Mouse (Mus musculus) adrenal gland, adult 2 months (tissue): ENCODE measurements at regions not wholly inside any gene's neighbourhood (a gene's known extent, or its start where the extent isn't known, plus 50 kb on each side); places are given as distances from the start of the nearest gene placed in this dataset.

Experiments
- DNase-seq: peaks from one replicate; pipeline ENCODE4 v3.0.0; 2021

DNA sequence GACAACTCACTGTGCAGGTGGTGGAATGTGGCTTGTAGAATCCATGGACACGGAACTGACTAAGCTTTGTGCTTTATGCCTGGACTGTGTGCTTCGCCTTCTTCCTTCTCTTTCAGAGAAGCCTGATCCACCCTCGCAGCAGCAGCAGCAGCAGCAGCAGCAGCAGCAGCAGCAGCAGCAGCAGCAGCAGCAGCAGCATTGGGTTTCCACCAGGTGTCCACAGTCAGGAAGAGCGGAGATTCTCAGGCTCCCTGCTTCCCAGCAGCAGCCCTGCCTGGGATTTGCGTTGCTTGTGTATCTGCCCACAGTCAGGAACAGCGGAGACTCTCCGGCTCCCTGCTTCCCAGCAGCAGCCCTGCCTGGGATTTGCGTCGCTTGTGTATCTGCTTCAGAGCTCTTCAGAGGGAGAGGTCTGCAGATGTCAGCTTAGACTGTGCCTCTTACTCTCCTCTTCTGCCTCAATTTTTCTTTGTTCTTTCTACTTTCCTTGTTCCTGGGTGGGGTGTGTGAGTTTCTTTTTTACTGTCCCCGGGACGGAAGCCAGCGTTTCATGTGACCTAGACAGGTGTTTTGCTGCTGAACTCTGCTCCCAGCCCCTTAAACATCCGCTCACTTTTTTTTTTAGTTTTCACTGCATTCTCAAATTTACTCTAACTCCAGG lies 168.1 kb upstream of the Olig3 start:
- DNase-seq, result no peak

DNA sequence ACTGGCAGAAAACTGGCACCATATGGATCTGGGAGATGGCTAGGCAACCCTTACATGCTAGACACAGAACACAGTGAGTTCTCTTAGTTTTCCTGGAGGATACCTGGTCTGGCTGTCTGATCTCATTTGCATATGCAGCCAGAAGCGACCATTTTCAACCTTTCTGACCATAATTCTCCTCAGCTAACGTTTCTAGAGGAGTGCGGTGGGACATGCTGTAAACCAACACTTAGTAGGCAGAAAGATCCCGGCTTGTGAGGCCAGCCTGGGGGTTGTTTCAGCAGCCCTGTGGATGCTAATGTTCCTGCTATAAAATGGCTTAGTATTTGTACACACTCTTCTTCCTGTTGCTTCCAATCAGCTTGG lies 168.6 kb upstream of the Olig3 start:
- no peak for DNase-seq

- DNase-seq, result no peak
Observed at GRCm38 (mm10) chr10:19187084-19187615, 169.2 kb upstream of the Olig3 start.

GRCm38 (mm10) chr10:19185790-19186581 lies 170.3 kb upstream of the Olig3 start:
- DNase-seq, result peak; percentile 33

- DNase-seq, result no peak
Observed at GRCm38 (mm10) chr10:19184886-19185285, 169.4 kb upstream of the Tnfaip3 start.

GRCm38 (mm10) chr10:19177895-19178294 lies 162.4 kb upstream of the Tnfaip3 start:
- no peak for DNase-seq

- no peak for DNase-seq
Observed at GRCm38 (mm10) chr10:19177414-19177813, 162.0 kb upstream of the Tnfaip3 start.

DNA sequence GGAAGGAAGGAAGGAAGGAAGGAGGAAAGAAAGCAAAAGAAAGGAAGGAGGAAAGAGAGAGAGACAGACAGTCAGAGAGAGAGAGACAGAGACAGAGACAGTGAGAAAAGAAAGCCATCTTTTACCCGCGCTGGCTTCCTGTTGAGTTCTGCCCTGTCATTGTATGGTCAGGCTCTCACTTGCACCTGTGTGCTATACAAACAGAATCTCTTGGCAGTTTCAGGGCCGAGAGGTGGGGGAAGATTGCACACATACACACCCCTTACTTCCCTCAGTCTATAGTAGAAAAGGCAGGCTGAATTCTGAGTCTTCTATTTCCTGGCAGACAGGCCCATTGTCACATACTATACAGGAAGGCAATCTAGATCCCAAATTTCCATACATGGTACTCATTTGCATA lies 160.8 kb upstream of the Tnfaip3 start:
- DNase-seq, result no peak

DNA sequence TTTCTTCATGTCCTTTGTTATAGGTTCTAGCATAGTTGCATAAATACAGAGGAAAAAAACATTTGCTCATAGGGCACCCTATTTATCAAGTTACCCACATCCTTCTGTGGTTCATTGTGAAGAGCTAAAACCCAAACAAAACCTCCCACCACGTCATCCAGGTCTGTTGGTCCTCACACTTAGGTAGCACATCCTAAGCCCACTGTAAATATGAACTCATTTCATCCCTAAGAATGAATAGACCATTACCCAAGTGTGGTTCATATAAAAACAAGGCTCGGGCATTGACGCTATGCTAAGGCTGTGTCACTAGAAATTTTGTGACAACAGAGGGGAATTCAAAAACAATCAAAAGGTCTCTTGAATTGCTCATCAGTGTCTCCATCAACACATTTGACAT lies 156.4 kb upstream of the Tnfaip3 start:
- DNase-seq, result no peak

DNA sequence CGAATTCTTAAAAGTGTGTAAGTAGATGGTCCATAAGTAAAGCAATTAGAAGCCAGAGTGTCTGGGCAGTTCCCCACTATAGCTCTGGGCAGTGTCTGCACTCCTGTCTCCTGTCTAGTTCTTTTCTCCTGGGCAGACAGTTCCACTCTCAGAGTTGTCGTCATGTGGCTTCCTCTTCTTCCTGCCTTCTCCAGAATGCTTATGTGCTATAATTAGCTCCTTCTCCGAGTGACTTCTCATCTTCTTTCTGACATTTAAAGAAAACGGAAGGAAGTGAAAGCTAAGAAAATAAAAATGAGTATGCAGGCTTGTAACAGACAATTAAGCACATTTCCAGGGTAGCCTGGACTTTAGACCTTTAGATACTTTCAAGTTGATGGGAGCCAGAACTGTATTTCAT lies 155.1 kb upstream of the Tnfaip3 start:
- no peak for DNase-seq

- DNase-seq, result no peak
Observed at GRCm38 (mm10) chr10:19169272-19169671, 153.8 kb upstream of the Tnfaip3 start.

DNA sequence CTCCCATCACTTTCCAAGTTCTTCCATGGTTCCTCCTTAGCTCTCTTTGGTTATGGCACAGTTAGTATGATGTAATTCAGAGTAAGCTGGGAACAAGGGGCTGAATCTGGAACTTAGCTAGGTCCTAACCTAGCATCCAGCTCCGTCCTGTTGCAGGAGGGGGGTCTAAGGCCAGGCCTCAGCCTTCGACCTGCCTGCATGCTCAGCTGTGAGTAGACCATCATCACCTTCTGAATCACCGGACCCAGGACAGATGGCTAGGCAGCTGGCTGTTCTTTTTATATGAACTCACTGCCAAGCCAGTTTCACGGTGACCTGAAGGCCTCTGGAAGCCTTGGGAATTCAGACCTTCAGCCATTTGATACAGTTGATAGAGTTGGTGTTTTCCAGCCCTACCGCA lies 152.9 kb upstream of the Tnfaip3 start:
- DNase-seq, result no peak

DNA sequence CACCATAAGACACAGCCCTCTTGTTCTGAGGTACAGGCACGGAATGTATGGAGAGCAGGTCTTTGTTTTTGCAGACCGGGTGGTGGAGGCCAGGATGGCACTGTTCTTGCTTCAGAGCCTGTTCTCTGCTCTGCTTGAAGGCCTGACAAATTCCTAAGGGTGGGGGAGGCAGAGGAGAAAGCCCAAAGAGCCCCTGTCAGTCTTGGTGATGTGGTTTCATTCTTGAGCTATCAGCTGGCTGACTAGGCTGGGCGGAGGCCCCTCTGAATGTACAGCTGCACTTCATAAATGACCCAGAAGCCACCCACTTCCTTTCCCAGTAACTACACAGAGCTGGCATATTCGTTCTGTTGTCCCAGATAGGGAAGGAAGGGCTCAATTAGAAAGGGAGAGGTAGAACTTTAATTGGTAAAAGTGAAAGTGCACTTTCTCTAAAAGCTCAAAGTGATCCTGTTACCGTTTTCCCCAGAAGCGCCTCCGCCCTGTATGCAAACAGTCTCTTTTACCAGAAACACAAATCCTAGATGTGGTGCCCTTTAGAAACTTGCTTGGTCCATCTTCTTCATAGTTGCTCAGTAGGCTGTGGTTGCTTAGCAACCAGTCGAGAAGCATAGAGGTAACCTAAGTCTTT lies 152.3 kb upstream of the Tnfaip3 start:
- DNase-seq, result no peak

GRCm38 (mm10) chr10:19167101-19167500 lies 151.6 kb upstream of the Tnfaip3 start:
- DNase-seq, result no peak

- DNase-seq, result no peak
Observed at GRCm38 (mm10) chr10:19162104-19162503, 146.6 kb upstream of the Tnfaip3 start.

- DNase-seq, result no peak
Observed at GRCm38 (mm10) chr10:19161149-19161548, 145.7 kb upstream of the Tnfaip3 start.

GRCm38 (mm10) chr10:19154041-19154440 lies 138.6 kb upstream of the Tnfaip3 start:
- DNase-seq, result no peak

- no peak for DNase-seq
Observed at GRCm38 (mm10) chr10:19152773-19153172, 137.3 kb upstream of the Tnfaip3 start.

DNA sequence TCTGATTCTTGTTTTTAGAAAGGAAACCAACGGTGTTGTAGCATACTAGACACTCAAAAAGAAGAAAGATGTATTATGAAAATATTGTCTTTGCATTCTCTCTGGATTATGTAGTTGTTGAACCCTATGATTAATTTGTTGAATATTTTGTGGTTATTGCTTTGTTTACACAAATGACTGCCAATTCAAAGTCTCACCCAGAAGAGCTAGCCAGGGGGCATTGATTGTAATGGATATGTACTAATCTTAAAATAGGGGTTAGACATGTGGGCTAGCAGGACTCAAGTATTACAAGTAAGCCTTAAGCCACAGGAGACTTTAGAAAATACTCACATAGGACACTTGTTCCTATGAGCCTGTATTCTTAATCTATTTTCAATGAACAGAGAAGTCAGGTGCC lies 135.3 kb upstream of the Tnfaip3 start:
- DNase-seq, result no peak

- no peak for DNase-seq
Observed at GRCm38 (mm10) chr10:19150005-19150404, 134.5 kb upstream of the Tnfaip3 start.

DNA sequence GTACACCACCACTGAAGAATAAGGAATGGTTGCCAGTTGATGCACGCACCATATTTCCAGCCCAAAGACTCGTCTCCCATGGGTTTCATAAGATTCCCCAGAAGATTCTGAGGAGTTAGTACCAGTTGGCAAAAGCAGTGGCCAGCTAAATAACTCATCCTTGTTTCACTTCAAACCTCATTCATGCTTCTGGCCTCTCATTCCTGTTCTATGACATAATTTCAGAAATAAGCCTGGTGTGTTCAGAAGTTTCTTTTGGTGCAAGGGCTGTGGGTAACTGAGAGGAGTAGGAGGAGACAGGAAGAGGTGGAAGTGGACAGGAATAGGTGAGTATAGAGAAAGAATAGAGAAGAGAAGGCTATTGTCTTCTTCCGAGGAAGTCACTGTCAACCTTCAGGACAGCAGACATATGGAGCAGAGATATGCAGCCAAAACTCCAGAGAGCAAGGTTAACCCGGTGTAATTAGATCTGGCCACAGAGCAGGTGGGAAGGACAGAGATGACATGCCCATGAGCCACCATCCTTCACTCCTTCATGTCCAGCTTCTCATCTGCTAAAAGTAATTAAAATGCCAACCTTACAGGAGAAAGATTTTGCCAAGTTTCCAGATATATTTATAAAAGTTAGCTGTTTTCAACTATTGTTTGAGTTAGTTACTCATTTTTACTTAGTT lies 133.9 kb upstream of the Tnfaip3 start:
- DNase-seq, result no peak

GRCm38 (mm10) chr10:19141481-19141880 lies 126.0 kb upstream of the Tnfaip3 start:
- no peak for DNase-seq

DNA sequence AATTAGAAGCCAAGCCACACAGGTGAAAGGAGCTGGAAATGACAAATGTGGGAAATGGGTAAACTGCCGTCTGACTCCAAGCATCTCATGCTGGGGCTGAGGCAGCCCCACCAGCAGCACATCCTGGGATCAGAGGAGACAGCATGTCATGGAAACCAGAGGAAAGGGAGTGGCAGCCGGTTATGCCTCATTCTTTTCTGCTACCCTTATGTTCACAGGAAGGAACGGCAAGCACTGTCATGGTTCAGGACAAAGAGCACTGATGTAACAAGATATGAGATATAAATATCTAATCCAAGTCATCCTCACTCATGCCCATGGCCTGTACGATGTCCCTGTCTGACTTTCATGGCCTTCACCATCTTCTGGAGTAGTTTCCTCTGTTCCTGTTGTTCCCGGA lies 125.2 kb upstream of the Tnfaip3 start:
- no peak for DNase-seq
